Mouse (Mus musculus) embryo, embryonic 11.5 days (tissue): Measurements from ENCODE around the gene Cd274.

Experiments used
- DNase-seq: peaks from one replicate; pipeline ENCODE4 v3.0.0-alpha.2; 2012; ENCODE audit warnings: low read depth, low spot score

Gene Cd274

DNA sequence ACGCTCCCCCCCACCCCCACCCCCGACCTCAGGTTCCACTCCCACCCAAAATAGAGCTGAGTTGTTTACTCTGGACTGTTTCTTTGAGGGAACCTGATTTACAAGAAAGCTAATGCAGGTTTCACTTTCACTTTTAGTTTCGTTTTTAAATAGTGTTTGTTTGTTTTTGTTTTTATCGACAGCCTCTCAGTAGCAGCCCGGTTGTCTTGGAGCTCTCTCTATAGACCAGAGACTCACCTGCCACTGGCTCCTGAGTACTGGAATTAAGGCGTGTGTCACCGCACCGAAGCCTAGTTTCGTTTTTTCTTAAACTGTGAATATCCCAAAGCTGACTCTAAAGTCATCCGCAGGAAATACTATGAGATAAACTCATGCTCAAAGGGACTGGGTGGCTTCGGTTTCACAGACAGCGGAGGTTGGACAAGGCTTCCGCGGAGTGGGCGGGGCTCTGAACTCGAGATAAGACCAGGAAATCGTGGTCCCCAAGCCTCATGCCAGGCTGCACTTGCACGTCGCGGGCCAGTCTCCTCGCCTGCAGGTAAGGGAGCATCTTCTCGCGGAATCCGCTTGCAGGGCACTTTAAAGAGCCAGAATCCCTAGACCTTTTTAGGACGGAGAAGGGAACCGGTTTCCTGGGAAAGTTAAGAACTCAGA, at the start of gene Cd274, which contains the start of gene Plgrkt:
Gene Cd274 (plus strand): TSS at position 487 of the 654 bp plus-strand sequence.
Gene Plgrkt (minus strand): TSS at position 422 of the 654 bp plus-strand sequence.
- peak; percentile 44 for DNase-seq

DNA sequence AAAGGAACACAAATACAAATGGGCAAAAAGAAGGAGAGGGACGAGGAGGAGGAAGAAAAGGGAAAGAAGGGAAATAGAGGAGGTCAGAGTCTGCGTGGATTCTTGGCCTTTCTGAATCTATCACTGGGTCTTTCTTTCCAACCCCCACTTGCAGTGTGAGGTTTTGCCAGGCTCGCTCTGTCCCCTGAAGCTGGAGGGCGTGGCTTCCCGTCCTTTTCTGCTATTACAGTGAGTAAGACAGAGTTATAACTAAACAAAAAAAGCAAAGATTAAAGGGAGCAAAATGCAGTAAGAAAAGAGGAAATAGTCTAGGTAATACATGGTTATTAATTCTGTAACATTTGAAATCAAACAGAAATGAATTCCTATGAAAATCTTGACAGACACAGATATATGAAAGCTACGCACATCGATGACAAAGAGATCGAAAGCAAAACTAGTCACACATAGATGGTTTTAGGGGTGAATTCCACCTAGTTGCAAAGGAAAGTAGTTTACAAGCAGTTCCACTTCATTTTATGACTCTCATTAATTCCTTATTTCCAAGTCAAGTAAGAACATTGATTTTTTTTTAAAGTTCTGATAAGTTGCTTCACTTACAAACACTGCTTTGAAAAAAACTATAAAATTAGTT, 43.7 kb upstream of the Cd274 start:
- no peak for DNase-seq

DNA sequence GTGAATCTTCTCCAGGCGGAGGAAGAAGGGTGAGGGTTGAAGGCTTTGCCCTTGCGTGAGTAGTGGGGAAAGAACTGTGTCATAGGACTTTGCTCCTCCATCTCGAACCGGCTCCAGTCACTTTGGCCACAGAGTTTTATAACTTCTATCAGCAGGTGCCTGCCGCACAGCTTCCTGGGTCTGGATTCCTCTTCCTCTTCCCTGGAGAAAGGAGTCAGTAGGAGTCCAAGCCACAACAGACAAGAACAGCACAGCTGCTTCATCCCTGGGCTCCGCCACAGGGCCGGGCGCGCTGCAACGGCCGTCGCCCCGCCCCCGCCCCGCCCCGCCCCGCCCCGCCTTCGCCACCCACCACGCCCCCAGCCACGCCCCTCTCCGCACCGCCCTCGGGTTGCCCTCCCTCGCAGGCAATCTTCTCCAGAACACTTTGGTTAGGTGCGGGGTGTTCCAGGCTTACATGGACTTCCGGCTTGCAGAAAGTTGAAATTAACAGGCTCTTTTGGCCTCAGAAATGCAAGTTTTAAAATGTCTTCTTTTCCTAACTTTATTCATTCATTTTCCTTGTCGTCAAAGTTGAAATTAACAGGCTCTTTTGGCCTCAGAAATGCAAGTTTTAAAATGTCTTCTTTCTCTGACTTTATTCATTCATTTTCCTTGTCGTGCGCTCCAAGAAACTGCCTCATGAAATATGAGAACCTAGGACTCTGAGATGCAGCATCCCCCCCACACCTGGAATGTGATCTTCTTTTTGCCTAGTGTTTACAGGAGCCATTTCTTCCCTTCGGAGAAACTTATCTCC, 42.0 kb upstream of the Cd274 start, which contains the start of gene Insl6:
Gene Insl6 (minus strand): TSS at position 304 of the 799 bp plus-strand sequence.
- peak; percentile 49 for DNase-seq

DNA sequence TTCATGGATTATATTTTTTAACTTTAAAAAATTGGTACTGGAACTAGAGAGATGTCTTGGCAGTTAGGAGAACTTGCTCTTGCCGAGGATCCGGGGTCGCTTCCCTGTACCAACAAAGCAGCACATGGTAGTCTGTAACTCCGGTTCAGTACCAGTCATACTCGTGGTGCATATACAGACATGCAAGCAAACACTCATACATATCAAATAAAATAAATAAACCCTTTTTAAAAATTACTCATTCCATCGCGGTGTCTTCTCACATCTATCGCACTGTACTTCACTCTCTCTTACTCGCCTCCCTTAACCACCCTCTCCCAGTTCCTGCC, 41.4 kb upstream of the Cd274 start:
- DNase-seq, result no peak

DNA sequence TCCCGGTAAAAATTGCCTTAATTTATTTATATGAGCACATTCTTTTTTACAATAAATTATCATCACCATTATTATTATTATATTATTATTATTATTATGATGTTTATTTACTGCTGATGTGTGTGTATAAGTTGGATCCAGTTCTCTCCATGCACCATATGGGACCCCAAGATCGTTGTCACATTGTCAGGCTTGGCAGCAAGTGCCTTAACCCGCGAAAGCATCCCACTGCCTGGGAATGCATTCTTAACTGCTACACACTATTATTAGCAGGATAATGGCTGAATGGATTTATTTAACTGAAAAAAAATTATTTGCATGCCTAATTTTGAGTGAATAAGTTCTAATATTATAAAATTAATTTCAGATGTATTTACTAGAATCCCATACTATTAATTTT, 40.9 kb upstream of the Cd274 start:
- no peak for DNase-seq

DNA sequence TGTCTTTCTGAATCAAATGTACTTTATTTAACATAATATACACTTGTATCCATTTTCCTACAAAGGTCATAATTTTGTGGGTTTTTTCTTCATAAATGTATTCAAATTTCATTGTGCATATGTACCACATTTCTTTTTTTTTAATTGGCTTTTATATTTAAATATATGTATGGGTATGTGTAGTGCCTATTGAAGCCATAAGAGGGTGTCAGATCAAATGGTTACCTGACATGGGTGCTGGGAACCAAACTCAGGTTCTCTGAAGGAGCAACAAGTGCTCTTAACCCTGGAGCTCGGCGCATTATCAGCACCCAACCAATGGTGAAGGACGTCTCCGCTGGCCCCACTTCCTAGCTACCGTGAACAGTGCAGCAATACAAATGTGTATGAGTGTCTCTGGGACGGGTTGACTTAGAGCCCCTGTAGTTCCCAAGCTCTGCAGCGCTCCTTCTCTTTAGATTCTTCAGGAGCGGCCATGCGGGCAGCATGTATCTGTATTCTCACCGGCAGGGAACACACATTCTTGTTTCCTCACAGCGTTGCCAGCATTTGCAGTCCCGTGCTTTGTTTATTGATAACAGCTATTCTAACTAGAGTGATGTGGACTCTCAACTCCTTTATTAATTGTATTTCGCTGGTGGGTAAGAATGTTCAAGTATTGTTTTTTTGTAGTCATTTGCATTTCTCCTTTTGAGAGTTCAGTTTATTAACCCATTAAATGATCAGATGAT, 40.3 kb upstream of the Cd274 start:
- no peak for DNase-seq

DNA sequence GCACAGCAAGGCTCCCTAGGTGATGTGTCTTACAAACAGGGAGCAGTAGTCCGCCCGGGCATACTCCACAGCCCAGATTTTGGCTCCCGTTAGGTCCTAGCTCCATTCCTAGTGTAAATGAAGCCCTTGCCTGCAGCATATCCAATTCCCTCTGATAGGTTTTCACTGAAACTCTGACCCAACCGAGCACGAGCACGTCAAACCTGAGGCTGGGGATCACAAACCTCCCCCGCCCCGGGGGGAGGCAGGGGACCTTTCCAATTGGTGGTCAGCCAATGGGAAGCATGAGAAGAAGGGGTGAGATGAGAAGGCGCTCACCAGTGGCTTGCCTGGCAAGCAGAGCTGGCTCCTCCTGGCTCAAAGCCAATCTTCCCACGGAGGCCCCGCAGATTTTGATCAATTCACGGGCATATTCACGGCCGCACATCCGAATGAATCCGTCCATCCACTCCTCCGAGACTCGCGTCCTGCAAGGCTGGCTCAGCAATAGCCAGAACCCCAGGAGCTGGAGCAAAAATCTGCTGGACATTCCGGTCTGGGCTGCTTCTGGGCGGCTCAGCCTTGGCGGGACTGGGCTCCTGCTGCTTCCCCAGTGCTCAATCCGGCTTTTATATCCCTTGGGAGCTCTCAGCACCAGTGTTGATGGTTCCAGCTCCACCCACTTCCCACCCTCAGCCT, 33.0 kb upstream of the Cd274 start, which contains the start of gene Rln1:
Gene Rln1 (minus strand): TSS at position 603 of the 678 bp plus-strand sequence.
- DNase-seq, result peak; percentile 36

DNA sequence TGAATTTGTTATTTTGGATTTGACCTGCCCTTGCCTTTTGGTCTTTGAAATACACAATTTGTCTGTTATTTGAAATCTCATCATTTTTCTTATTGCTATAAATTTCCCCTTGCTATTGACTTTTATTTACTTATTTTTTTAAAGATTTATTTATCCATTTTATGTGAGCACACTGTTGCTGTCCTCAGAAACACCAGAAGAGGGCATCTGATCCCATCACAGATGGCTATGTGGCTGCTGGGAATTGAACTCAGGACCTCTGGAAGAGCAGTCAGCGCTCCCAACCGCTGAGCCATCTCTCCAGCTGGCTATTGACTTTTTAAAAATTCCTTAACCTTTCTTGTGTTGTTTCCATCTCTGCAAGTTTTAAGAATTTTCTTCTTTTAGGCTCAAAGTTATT, 30.6 kb upstream of the Cd274 start:
- no peak for DNase-seq

DNA sequence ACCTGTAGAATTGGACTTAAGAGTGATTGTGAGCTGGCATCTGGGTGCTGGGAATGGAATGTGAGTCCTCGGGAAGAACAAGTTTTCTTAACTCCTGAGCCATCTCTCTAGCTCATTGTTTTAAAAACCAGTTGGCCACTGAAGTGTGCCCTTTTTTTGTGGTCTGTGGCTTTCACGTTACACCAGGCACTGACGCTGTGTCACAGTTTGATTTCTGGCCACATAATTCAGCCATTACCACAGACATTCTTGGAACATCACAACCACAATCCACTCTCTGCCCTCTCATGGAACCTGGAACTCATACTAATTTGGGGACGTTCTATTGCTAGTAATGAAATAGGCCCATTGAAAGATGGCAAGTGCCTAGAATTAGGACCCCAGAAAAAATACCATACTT, 26.2 kb upstream of the Cd274 start:
- DNase-seq, result no peak

DNA sequence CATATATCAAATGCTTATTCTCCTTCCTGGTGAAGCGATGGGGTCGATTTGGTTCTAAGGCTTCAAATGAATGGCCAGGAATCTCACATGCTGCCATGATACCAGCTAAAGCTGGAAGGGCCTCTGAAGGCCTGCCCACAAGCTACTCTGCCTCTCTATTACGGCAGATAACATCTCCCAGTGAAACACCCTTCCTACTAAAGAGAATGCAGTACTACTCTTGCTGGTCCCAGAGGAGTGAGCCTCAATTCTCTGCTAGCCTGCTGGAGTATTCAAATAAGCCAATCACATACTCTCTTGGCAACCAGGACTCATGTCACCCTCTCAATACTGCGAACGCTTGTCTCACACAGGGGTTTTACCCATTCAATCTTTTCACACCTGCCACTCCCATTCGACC, 25.0 kb upstream of the Cd274 start:
- no peak for DNase-seq

DNA sequence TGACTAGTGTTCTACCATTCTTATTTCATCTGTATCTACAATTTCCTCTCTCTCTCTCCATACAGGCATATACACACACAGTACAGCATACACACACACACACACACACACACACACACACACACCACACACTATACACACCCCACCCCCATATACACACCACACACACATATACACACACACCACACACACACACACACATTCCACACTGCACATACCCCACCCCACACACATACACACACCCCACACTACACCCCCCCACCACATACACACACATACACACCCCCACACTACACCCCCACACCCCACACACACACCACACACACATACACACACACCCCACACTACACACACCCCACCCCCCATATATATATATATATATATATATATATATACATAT, 22.4 kb upstream of the Cd274 start:
- no peak for DNase-seq

DNA sequence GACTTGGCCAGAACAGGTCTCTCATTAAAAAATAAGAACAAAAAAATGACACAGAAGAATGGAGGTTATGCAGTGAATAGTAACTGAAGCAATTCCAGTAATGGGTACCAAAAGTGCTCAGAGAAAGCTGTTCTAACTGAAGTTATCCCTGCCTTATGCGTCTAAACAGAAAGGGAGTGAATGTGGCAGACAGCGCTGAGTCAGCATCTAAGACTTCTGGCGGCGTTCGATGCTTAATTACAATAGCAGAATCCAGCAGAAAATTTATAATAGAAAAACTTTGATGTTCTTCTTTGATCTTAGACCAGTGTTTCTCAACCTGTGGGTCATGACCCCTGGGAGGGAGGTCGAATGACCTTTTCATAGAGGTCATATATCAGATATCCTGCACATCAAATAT, 21.6 kb upstream of the Cd274 start:
- DNase-seq, result no peak

DNA sequence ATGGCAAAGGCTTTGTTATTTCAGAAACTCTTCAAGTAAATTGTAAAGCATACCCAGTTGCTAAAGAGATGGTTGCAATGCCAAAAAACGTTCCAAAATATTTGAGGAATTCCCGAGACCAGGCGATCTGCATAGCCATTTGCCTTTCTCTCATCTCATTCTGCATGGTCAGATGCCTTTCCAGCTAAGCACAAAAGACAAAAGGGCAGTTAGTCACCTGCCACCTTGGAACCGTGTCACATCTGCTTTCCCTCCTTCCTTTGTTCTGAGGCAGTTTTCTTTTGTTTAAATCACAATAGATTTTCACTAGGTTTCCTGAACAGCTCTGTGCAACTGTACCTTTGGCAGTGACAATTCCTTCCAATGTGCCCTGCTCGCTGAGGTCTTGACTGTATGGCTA, 16.3 kb upstream of the Cd274 start:
- no peak for DNase-seq

DNA sequence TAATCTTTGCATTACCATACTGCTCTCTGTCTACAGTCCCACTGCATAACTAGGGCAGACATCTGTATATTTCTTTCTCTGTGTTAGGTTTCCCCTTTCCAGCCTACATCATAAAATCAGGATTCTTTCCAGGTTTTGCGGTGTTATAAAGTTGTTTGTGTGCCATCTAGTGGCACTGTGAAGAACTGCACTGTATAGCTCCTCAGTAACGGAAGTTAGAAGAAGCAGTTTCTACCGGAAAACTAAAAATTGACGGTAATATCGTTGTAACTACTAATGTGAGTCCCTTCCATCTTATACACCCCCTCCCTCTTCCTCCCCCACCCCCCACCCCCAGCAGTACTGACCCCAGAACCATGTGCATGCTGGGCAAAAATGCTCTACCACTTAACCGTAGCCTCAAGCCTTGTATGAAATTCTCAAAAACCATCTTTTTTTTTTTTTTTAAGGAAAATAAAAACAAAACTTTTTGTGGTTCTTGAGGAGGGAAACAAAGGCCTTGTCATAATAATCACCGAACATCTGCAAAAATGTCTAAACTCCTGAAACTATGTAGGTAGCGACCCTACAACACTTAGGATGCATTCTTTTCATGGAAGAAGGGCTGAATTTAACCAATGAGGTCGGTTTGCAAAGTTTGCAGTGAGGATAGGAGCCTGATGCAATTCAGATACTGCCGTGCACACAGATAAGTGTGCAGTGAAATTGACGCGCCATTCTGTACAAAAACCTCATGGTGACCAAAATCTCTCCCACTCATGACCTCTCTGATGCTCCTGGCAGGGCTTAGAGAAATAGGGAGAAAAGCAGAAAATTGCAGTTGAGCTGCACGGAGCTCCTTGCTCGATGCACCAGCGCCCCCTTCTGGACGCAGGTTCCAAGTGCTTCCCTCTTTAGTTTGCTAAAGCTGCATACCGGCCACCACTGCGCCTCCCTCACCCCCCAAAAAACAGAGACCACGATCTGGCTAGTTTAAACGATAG, 12.1 kb upstream of the Cd274 start:
- peak; percentile 83 for DNase-seq

DNA sequence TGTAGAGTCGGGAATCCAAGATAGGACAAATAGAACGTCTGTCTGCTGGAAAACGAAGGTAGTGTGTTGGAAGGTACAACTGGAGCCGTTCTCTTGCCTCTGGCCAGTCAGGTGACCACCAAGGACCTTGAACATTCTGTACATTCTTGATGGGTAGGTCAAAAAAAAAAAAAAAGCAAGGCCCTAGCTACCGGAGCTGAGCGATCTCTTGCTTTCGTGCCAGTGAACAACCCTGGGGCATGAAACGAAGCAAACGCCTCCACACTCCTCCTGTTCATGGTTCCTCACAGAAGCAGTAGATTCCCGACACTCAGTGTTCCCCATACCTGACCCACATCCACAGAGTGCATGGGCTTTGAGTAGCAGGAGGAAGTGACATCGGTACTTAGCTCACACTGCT, 11.0 kb upstream of the Cd274 start:
- no peak for DNase-seq

DNA sequence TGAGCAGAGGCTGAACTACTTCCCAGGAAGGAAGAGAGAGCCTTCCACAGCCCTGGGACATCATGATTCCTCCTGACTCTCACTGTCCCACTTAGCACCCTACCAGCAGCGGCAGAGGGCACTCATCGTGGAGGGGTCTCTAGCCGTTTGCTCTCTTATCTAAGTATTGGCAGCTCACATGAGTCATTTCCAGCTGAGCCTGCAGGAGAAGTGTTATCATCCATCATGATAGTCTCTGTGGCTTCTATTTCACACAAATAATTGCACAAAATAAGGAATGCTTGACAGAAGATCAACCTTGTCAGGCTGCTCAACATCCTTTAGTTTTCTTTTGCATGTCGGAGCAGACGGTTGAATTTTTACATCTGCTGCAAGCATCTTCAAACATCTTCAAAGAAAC, 7.0 kb upstream of the Cd274 start:
- no peak for DNase-seq

DNA sequence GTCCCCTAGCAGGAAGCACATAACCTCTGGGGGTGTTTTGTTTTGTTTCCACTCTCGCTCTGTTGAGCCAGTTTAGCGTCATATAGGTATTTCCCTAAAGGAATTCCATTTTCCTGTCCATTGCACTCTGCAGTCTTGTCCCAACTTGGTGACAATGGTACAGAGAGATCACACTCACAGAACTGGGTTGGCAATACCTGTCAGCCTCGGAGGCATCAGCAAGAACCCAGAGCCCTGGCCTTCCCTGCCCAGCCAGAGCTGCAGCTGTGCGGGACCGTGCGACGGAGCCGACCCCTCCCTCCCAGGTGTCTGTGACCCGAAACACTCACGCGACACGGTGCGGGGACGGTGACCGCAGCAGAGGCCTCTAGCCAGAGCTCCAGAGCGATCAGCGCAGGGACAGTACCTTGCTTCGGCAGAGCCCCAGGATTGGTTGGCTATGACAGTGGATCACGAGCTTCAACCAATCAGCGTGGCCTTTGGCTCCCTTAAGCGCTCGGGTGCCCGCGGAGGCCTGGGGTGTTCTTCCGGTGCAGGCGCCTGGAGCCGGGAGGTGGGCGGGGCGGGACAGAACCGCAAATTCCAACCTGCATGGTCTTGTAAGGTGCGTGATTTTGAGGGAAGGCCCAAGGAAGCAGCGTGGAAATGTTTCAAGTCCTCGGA, 5.7 kb upstream of the Cd274 start:
- DNase-seq, result peak; percentile 75

DNA sequence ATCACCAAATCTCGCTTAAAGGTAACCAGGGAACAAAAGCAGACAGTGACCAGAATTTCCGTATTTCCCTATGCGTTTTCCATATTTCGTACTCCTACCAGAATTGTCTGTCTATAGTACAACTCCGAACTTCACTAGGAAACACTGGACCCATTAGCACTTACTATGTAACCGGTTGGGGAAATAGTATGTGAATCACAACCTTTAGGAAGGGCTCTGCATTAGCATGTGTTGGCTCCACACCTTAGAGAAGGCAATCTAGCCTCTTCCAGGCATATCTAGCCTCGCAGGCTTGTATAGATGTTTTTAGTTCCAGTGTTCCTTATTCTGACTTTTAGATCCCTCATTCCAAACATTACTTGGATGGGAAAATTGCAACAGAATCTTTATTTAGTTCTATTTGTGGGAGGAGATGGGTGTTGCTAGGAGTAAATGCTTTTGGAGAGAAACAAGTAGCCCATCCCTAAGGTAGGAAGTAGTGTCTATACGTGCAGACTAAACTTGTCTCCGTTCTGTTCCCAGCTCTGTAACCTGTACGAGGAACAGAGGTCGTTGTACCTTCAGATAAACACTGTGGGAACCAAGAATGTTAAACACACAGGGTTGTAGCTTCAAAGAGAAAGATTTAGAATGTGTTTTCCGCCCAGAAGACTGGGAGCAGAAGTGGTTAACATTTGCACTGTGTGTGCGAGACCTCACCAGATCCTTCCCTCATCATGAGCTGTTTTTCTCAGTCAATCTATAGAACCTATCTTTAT, 4.9 kb upstream of the Cd274 start:
- no peak for DNase-seq

DNA sequence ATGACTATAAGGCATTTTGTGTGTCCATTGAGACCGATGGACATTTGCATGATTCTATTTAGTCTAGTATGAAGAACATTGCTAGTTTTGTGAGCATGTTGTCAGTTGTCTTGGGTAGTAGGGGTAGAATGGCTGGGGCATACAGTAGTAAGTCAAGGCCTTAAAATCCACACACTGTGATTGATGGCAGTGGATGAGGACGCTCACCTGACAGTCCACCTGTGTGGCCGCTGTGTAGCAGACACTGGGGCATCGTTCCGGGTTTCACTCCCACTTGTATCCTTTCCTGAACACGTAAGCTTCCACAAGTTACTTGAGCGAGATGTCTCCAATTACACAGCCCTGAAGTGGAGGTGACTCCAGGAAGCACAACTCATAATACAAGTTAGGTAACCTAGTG, 3.7 kb upstream of the Cd274 start:
- DNase-seq, result no peak
